Mouse (Mus musculus): ENCODE data around the gene Cysrt1.

GRCm38 (mm10) chr2:25290816-25291130, 48.5 kb upstream of the Cysrt1 start:
- TF ChIP-seq CTCF (IDR thresholded peaks at IDR 0.05; ENCODE audit: low read depth) (no peak), EP300 (optimal IDR thresholded peaks at IDR 0.05) (no peak)
